Mouse (Mus musculus) left cerebral cortex, adult 2 months (tissue): ENCODE data around the gene Ttc23. TPM values are rescaled to one million over a fixed set of nuclear protein-coding genes. Genes with fewer than 3 reads are reported as not detected.

Source experiments
- DNase-seq, 2 experiments: peaks; one replicate each; pipeline ENCODE4 v3.0.0; 2021 to 2022; ENCODE audit warnings: low spot score in 2 of 2, mixed read lengths in 1 of 2; ENCODE audit errors: extremely low spot score in 1 of 2
- H3K27ac ChIP-seq: fragments of 200-600 bp; 2 replicates; pipeline ENCODE4 v1.8.1; 2022
- H3K4me3 ChIP-seq: fragments of 200-600 bp; 2 replicates; pipeline ENCODE4 v1.8.1; 2022
- CTCF ChIP-seq: fragments of 200-600 bp; IDR thresholded peaks from 2 replicates; pipeline ENCODE4 v1.8.1; 2022; ENCODE audit warnings: antibody characterized with exemption, mild to moderate bottlenecking, moderate library complexity
- intact Hi-C: fragments of 180-260 bp; cut with DNase I; formaldehyde crosslinking; loops from one replicate; pipeline ENCODE4 v1.15.1; 2025
- total RNA-seq, 2 experiments: library from RNA; stranded (reverse); gene quantifications; 2 replicates each; pipeline ENCODE4 v1.2.3; 2021

Ttc23 gene
- total RNA-seq, 2 experiments from 2014 or later = 6.1 to 9.0 TPM

DNA sequence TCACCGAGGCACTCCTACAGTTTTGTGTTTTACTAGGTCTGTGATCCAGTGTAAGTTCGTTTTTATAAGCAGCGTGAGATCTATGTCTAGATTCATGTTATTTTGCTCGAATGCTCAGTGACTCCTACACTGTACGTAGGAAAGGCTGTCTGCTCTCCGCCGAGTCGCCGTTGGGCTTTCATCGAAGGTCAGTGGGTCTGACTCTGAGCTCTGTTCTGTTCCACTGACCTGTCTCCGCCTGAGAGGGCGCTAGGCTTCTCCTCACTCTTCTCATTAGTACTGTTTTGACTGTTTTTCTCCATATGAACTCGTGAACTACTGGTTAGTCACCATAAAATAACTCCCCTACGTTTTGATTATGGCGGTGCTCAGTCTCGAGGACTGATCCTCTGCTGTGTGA lies 35.8 kb downstream of the Ttc23 start:
- H3K27ac ChIP-seq = no peak overlapping the region
- intact Hi-C loops = loop anchor here (10.0 kb wide), 1 partner anchor 452 kb away; no protein-coding TSS in a partner anchor
- TF ChIP-seq CTCF = no peak
- no peak for DNase-seq
- no peak overlapping the region for H3K4me3 ChIP-seq

DNA sequence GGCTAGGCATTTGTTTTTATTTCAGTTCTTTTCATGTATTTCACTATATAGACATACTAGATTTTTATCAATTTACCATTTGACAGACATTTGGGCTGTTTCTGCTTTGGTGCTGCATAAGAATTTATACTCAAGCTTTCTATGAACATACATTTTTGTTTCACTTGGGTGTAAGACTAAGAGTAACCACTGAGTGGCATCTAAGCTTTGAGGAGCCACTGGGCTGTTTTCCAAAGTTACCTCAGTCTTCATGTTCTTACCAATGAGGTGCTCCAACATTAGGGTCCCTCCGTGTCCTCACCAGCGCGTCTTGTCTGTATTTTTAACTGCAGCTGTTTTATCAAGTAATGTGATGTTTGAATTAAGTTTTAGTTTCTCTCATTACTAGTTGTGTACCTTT lies 39.3 kb downstream of the Ttc23 start:
- Histone ChIP-seq H3K27ac (no peak overlapping the region), H3K4me3 (no peak overlapping the region)
- peak; percentile 20 for TF ChIP-seq CTCF
- no peak for DNase-seq
- intact Hi-C loops = loop anchor here (10.0 kb wide), 1 partner anchor 448 kb away; no protein-coding TSS in a partner anchor

DNA sequence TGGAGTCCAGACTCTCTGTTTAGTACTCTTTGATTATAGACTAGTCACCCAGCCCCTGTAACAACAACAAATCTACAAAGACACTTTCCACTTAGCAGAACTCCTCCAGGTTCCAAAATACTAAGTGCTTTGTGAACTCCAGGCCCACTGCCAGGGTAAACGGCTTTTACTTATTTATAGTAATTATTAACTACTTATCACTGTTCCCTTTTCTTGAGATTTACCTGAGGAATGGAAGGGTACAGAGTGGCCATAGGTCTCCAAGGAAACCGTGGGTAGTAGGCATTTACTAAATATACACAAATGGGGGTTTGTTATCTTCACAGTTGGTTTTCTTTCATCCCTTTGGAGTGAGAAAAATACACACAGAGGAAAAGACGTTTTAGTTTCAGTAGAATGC lies 41.1 kb downstream of the Ttc23 start:
- H3K27ac ChIP-seq = no peak overlapping the region

DNA sequence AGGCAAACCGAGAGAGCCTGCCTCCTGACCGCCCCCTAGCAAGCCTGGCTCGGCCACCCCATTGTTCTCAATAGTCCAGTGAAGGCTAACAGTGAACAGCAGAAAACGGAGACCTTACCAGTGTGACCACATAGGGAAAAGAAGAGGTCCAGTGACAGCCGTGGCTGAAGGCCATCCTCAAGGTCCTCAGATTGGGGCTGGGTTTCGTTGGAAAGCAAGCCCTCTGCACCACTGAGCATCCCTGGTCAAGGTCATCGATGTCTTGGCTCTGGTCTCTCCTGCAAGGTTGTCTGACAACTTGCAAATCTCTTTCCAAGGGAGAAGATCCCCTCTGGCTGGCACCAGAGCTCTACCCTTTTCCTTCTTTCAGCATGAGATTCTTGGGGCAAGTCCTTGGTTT lies 42.6 kb downstream of the Ttc23 start:
- no peak for TF ChIP-seq CTCF
- Histone ChIP-seq H3K4me3 (no peak overlapping the region), H3K27ac (no peak overlapping the region)
- DNase-seq = no peak
- intact Hi-C loops = loop anchor here (10.0 kb wide), 1 partner anchor 445 kb away; no protein-coding TSS in a partner anchor

More for the DNA sequence above, 41.1 kb downstream of the Ttc23 start:
- intact Hi-C loops = loop anchor here (10.0 kb wide), 1 partner anchor 447 kb away; no protein-coding TSS in a partner anchor
- no peak for DNase-seq
- TF ChIP-seq CTCF = no peak
- no peak overlapping the region for H3K4me3 ChIP-seq

DNA sequence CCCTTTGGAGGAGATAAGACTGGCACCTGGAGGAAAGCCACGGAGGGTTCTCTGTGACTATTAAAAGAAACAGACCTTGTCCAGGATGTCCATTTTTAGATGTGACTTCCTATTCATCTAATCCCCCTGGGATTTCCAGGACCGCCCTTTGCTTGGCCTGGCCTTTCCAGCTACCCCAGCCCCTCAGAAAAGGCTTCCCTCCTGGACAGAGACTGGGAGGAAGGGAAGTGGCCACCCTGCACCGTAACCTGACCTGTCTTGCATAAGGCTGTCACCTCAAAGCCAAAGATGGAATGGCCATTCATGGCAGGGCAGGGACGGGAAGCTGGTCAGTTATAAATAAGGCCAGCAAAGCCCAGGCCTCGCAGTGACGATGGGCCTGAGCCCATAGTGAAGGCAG lies 43.8 kb downstream of the Ttc23 start:
- no peak for DNase-seq
- no peak for TF ChIP-seq CTCF
- H3K4me3 ChIP-seq = no peak overlapping the region
- H3K27ac ChIP-seq = no peak overlapping the region
- intact Hi-C loops = no loop called here

DNA sequence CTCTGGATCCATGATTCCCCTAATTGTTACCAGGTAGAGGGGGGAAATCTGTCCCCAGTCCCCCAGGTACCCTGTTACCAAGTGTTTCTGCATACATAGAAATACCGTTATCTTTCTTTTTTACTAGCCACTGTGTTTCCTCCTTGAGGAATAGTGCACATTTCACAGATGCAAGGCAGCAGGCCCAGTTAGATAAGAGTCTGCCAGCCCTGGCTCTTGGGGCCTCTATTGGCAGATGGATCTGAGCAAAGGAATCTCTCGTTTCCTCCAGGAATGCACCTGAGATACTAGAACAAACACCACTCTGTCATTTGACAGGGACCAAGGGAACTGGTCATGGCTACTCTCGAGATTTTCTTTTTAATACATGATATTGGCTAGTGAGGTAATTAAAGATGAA lies 44.9 kb downstream of the Ttc23 start:
- intact Hi-C loops = no loop called here

DNA sequence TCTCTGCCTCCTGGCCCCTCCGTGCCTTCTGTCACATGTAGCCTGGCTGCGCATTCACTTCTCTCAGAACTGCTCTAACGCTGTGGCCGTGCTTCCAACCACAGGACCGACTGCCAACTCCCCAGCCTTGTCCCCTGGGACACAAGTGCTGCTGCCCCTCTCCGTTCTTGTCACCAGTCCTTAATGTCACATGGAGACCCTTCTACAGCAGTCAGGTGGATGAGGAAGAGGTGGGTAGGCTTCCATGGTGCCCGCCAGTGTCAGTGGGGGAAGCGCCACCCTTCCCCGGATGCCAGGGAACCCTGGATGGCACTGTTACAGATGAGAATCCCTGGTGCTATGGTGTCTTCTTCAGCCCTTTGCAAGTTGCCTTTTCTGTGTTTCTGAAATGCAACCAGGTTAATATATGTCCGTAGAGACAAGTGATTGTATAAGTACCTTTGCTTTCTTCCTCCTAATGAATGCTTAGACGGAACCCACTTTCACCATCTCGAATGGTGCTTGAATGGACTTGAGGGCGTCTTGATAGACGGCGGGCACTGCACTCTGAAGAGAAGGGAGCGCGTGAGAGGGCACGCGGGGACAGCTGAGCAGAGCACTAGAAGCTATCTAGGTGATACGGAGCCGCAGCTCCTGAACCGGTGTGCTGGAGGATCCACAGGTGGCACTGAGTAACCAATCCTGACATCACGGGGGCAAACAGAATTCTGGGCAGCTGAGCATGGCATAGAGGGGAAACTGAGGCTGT lies 45.8 kb downstream of the Ttc23 start:
- TF ChIP-seq CTCF = no peak
- Histone ChIP-seq H3K4me3 (no peak overlapping the region), H3K27ac (no peak overlapping the region)
- intact Hi-C loops = no loop called here
- no peak for DNase-seq

More for the DNA sequence above, 44.9 kb downstream of the Ttc23 start:
- DNase-seq = no peak
- H3K27ac ChIP-seq = no peak overlapping the region
- no peak overlapping the region for H3K4me3 ChIP-seq
- TF ChIP-seq CTCF = no peak

DNA sequence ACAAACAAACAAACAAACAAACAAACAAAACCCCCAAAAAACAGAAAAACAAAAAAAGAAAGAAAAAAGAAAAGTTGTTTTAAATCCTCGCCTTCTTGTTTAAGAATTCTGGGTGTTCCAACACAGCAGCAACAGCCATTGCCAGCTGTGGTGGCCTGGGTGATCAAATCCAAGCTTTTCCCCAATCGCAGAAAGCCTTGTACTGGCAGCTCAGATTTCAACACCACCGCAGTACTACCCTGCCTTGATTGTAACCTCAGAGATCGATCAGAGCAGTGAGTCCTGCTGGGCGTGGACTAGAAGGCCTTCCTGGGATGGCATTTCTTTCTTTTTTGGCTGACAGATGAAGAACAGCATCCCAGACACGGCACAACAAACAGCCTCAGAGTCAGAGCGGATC lies 48.7 kb downstream of the Ttc23 start:
- Histone ChIP-seq H3K27ac (no peak overlapping the region), H3K4me3 (no peak overlapping the region)
- intact Hi-C loops = no loop called here
- no peak for TF ChIP-seq CTCF
- DNase-seq = no peak

DNA sequence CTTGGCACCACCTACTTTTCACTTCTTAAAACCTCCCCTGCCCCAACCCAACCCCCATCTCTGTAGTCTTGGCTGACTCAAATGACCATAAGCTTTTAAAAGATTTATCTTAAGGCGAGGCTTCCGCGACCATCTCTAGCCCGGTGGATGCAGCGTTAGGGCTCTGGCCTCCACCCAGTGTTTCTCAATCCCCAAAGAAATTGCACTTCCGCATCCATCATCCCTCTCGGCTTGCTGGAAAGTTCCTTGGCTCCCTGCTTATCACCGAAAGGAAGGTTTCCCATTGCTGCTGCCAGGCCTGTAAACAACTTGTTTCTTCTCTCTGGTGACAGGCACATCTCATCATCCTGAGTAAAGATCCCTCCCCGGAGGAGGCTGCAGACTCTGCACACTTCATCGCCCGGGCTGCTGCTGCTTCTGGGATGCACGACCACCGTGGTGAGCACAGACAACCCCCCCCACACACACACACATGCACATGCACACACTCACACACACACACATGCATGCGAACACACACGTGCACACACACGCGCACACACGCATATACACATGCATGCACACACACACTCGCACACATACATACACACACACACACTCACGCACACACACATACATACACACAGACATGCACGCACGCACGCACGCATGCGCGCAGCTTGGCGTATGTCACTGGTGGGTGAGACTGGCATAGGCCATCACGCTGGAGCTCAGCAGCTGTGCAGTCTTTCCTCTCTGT lies 50.9 kb downstream of the Ttc23 start:
- H3K4me3 ChIP-seq = no peak overlapping the region
- TF ChIP-seq CTCF = no peak
- no peak for DNase-seq
- intact Hi-C loops = no loop called here
- H3K27ac ChIP-seq = no peak overlapping the region

DNA sequence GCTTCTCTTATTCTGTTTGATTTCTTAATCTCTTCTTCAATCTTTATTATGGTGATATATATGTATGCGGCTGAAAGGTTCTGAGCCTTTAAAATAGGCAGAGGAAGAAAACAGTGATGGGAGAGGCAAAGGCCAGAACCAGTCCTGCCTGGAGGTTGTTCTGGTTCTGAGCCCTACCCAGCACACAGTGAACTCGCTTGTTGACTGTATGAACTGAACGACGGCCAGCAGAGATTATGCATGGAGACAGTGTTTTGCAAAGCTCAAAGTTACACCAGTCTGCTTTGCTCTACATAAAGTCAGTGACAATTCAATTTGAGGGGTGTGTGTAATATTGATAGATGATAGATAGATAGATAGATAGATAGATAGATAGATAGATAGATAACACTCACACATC lies 52.1 kb downstream of the Ttc23 start:
- TF ChIP-seq CTCF = no peak
- no peak overlapping the region for H3K27ac ChIP-seq

DNA sequence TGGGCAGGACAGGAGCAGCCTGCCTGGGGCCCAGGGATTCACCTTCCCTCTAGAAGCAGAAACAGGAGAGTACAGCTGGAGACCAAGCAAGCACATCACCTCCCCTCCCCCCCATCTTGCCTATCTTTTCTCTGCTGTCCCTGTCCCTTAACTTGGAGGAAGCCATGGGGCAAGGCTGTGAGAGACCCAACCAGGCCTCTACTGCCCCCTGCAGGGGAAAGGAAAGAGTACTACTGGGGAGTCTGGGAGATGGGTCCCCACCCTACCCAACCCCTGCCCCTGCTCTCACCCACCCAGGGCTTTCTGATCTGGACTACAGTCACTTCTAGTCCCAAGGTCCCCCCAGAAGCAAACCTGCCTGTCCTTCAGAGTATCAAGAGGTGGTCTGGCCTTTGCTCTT lies 53.6 kb downstream of the Ttc23 start:
- peak; percentile 65 for TF ChIP-seq CTCF
- DNase-seq = peak; percentile 23 to 31
- no peak overlapping the region for H3K27ac ChIP-seq
- intact Hi-C loops = no loop called here
- H3K4me3 ChIP-seq = no peak overlapping the region

More for the DNA sequence above, 52.1 kb downstream of the Ttc23 start:
- no peak overlapping the region for H3K4me3 ChIP-seq
- no peak for DNase-seq
- intact Hi-C loops = no loop called here

DNA sequence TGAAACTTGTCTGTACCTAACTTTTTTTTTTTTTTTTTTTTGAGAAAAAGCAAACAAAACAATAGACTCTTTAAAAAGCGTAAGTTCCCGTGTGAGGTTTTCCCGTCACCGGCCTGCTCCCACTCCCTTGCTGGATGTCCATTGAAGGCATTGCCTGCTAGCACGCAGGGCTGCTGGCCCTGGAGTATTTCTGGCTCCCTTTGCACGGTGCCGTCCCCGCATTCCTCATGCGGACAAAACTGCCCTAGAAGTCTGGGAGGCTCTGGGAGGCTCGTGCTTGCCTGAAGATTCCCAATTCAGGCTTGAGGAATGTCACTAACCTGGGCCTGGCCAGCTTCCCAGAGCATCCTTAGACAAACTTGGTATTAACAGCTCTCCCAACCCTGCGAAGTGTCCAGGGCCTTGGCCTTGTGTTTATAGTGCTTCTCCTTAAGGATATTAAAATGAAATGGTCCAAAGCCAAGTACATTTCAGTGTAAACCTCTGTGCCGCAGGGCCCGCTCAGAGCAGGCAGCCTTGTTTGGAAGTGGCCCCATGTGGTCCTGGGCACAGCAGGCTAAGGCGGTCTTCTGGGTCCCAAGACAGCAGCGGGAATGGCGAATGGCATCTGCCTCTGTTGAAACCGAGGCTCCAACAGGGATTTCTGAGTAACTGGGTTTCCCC lies 54.2 kb downstream of the Ttc23 start:
- no peak for TF ChIP-seq CTCF
- no peak for DNase-seq
- intact Hi-C loops = no loop called here

More for the DNA sequence above, 54.2 kb downstream of the Ttc23 start:
- H3K27ac ChIP-seq = no peak overlapping the region
- H3K4me3 ChIP-seq = no peak overlapping the region
